Mouse (Mus musculus) CD4-positive, CD25-positive, alpha-beta regulatory T cell, adult 2 months (primary cell): Measurements from ENCODE around the gene Ly6g6e.
"Not testable (repeated sequence)": the region's sequence is repeated elsewhere in the genome, so short reads cannot be mapped to it uniquely, and the experiment has no call there.

Source experiments
- DNase-seq: peaks from one replicate; pipeline ENCODE4 v3.0.0-alpha.2; 2012; ENCODE audit warnings: low read depth, low spot score

Ly6g6e gene

DNA sequence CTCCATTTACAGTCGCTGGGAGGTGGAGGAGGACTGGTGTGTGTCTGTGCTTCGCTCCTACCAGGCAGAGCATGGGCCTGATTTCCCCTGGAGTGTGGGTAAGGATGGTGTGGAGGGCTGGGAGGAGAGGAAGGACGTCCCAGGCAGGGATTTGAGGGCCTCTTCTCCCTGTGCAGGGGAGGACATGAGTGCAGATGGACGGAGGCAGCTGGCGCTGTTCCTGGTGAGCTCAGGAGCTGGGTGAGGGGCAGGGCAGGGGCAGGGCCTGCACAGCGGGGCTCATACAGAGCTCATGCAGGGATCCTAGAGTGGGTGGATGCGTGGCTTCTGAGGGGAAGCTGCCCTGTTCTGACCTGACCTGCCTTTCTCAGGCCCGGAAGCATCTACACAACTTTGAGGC lies 25.6 kb downstream of the Ly6g6e start:
- no peak for DNase-seq

- DNase-seq: no peak
Measured at GRCm38 (mm10) chr17:35103221-35103690, 26.6 kb downstream of the Ly6g6e start.

DNA sequence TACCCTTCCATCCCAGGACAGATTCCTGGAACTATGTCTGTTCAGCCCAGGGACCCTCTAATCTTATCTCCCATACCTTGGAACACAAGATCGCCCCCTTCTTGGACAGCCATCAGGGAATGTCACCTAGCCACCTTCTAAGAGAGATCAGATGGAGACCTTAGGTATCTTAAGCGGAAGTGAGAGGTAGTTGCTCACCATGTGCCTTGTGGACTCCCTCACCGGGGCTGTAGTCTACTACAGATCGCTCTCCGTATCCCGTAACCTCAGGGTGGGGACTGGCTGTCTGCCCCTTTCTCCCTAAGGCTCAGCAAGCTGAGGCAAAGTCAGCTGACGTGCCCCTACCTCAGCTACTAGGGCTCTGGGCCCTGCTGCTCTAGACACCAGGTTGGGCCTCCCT lies 27.4 kb downstream of the Ly6g6e start:
- DNase-seq: no peak

DNA sequence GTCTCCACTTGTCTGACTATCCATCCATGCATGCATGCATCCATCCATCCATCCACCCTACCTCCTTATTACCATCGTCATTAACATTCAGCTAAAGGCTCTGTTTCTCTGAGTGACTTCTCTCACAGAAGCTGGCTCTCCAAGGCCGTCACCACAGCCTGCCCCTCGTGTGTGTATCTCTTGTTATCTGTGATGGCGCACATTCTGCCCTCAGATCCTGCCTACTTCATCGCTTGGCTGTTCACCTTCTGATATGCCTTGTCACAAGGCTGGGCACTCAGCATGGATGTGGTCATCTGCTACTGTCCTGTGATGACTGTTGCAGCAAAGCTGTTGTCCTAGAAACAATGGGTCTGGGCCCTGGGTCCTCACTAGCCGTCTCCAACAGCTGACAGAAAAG lies 28.1 kb downstream of the Ly6g6e start:
- no peak for DNase-seq

DNA sequence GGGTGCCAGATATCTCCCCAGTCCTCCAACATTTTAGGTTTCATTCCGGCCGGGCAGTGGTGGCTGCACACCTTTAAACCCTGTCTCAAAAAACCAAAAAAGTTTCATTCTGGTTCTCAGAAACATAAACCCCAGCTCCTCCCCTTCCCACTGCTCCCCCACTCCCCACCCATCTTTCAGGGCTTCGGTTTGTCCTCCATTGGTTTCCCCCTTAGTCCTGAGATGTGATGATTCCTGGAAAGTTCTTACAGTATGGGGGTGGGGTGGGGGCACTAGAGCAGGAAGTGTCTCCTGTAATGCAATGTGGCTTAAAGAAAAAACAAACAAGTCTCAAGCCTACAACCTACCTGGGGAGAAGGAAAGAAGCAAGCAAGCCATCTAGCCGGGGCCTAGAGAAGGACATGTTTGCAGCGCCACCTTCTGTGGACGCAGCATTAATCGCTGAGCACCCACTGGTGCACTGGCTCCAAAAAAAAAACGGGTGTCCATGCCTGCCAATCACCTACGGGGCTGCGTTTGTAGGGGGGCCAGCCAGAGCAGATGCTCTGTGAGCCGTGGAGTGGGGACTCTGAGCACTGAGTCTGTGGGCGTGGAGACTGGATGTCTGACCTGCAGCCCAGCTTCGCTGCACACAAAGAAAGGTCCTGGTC lies 29.2 kb downstream of the Ly6g6e start:
- peak; percentile 63 for DNase-seq

GRCm38 (mm10) chr17:35106522-35106921 lies 29.8 kb downstream of the Ly6g6e start:
- no peak for DNase-seq

- DNase-seq: no peak
Measured at GRCm38 (mm10) chr17:35108097-35108496, 31.4 kb downstream of the Ly6g6e start, which contains the start of gene Ly6g5c. Gene Ly6g5c, plus strand, starts transcription at chr17:35108279.

- DNase-seq: no peak
Measured at GRCm38 (mm10) chr17:35111774-35112173, 35.1 kb downstream of the Ly6g6e start.

GRCm38 (mm10) chr17:35115046-35116019 lies 38.6 kb downstream of the Ly6g6e start, which contains the start of gene Ly6g5b:
Gene Ly6g5b, minus strand, starts transcription at chr17:35115428.
- DNase-seq: peak; percentile 72

DNA sequence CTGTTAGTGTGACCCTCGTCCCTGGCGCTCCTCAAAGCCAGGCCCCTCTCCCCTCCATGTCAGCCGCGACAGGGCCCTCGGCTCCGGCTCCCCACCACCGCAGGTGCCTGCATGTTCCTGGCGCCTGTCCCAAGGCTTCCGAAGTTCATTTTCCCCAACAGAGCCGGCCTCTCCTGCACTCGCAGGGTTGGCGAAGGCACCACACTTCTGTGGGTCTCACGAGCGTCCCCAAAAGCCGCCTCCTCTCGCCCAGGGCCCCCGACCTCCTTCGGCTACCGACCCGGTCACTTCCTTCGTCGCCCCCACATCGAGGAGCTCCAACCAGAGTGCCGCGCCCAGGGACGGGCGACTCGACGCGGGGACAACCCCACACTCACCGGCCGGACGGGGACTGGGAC lies 44.0 kb downstream of the Ly6g6e start:
- no peak for DNase-seq

GRCm38 (mm10) chr17:35121143-35121799 lies 44.6 kb downstream of the Ly6g6e start, which contains the start of gene Gpank1:
Gene Gpank1, plus strand, starts transcription at chr17:35121455.
- peak; percentile 98 for DNase-seq

- DNase-seq: peak; percentile 73
Measured at GRCm38 (mm10) chr17:35121871-35122303, 45.2 kb downstream of the Ly6g6e start, which contains the start of gene Csnk2b. Gene Csnk2b, minus strand, starts transcription at chr17:35122053.

- not testable (repeated sequence) for DNase-seq
Measured at GRCm38 (mm10) chr17:35123287-35123686, 46.6 kb downstream of the Ly6g6e start.

- not testable (repeated sequence) for DNase-seq
Measured at GRCm38 (mm10) chr17:35124261-35124896, 47.7 kb downstream of the Ly6g6e start.

DNA sequence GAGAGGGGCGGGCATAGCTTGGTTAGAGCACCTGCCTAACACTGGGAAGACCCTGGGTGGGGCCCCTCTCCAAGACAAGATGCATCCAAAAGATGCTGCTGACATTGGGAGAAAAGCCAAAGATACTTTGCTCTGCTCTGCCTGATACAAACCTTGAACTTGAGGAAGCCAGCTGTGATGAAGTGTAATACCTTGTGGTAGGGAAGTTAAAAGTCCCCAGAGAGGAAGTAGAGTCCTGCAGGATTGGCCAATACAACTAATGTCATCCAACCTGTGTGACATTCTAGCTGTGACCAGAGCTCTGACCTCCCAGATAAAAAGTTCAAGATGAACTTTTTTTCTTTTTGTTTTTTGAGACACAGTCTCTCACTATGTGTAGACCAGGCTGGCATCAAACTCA lies 48.4 kb downstream of the Ly6g6e start:
- no peak for DNase-seq

DNA sequence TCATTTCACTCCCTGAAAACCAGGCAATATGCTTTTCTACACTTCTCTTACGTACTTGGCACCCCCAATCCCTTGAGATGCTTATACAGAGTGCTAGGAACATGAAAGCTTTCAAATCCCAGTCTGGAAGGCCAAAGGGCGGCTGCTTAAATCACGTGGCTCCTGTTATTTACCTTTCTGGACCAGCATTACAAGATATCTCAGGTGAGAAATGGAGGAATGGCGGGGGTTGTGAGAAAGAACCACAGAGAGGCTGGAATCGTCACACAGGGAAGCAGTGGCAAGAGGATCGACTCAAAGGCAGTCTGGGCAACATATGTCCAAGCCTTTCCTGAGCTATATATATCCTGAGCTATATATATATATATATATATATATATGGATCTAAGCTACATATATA lies 48.9 kb downstream of the Ly6g6e start:
- DNase-seq: no peak

DNA sequence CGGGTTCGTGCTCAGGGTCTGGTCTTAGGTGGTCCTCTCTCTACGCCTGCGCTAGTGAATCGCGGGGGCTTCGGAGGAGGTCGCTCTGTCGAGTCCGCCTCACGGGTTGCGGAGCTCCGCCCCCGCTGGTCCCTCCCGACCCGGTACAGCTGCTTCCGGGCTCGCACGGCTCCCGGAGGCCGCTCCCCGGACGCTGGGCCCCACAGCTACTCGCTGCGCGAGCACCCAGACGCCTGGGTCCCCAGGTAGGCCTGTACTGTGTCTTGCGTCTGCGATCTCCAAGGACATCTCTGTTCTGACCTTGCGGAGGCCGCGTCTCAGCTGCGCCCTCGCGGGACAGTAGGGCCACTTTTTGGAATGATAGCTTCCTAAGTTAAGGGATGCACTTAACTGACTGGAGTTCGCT lies 49.5 kb downstream of the Ly6g6e start, which contains the start of gene D17H6S53E:
Gene D17H6S53E, plus strand, starts transcription at position 168 of the 406 bp plus-strand sequence.
- peak; percentile 86 for DNase-seq

GRCm38 (mm10) chr17:35127017-35127416 lies 50.3 kb downstream of the Ly6g6e start:
- DNase-seq: no peak
